Mouse (Mus musculus): ENCODE measurements around the gene Erg. TPM values are rescaled to one million over a fixed set of nuclear protein-coding genes. Genes with fewer than 3 reads are reported as not detected.

The Erg gene
- total RNA-seq (2012; rRNA removed) (0.34 and 0.42 TPM in 2 replicates), total RNA-seq (2014; rRNA removed) (0.07 and 0.11 TPM in 2 replicates), polyA plus RNA-seq (2012; ENCODE audit: insufficient read length, low read depth) (0.78 and 0.81 TPM in 2 replicates)

GRCm38 (mm10) chr16:95586311-95586602, at the start of gene Erg:
TSS of gene Erg (minus strand) at chr16:95586593.
- H3K4me3 ChIP-seq (replicated peaks in 1 of 3; ENCODE audit: low read depth in 2 of 3, low read length in 2 of 3, poor library complexity in 1 of 3), result no peak within 1 kb of the TSS
- H3K36me3 ChIP-seq (replicated peaks in 1 of 2; ENCODE audit: control insufficient read depth in 1 of 2, insufficient read depth in 1 of 2, low read length in 1 of 2), result no peaks in the 10 kb centered on the region
- H3K4me2 ChIP-seq (ENCODE audit: insufficient read depth, low read depth, poor library complexity, severe bottlenecking), result no peak within 1 kb of the TSS
- in situ Hi-C loops (cut with MboI; ENCODE audit: low pct_ligation_motif_present, low pct_unique_long_range_greater_than_20kb, low sequenced_read_pairs) (loop anchor here (25.0 kb wide), 1 partner anchor 399 kb away; no protein-coding TSS in a partner anchor), dilution Hi-C loops (cut with MboI; ENCODE audit: extremely low pct_ligation_motif_present, extremely low pct_unique_long_range_greater_than_20kb, low sequenced_read_pairs) (no loop called here)
- TF ChIP-seq USF1 (IDR thresholded peaks at IDR 0.05; ENCODE audit: low read depth, low read length) (no peak), GABPA (IDR thresholded peaks at IDR 0.05; ENCODE audit: insufficient replicate concordance, low read depth, low read length) (no peak), CHD2 (IDR thresholded peaks at IDR 0.05; ENCODE audit: low read length) (no peak), BHLHE40 (IDR thresholded peaks at IDR 0.05; ENCODE audit: low read depth, low read length) (no peak), RCOR1 (conservative IDR thresholded peaks at IDR 0.05; ENCODE audit: low read depth, low read length) (no peak), EP300 (IDR thresholded peaks at IDR 0.05; ENCODE audit: low read length) (no peak), MEF2A (IDR thresholded peaks at IDR 0.05; ENCODE audit: borderline replicate concordance, low read depth, low read length) (no peak)
- peaks cover 9% of the 10 kb centered on the region for H3K27me3 ChIP-seq (replicated peaks)
- H3K9me3 ChIP-seq (replicated peaks; ENCODE audit: low read length), result peaks cover 10% of the 10 kb centered on the region
- no peaks in the 10 kb centered on the region for H3K79me2 ChIP-seq (replicated peaks; ENCODE audit: control insufficient read depth, extremely low read depth, insufficient read depth, poor library complexity, severe bottlenecking)
- H3K27ac ChIP-seq (ENCODE audit: insufficient read depth, low read depth), result no peak within 1 kb of the TSS
- no peak for DNase-seq (ENCODE audit: extremely low read depth)
- peaks cover 0 to 6% of the 10 kb centered on the region in 2 experiments; a peak in 2 of 4 replicates for H3K4me1 ChIP-seq (ENCODE audit: control insufficient read depth in 1 of 2, insufficient read depth in 2 of 2)
- no peak within 1 kb of the TSS for H3K9ac ChIP-seq (ENCODE audit: insufficient read depth, low read depth)

GRCm38 (mm10) chr16:95631816-95632215, 45.4 kb upstream of the Erg start:
- Histone ChIP-seq H3K4me3 (replicated peaks in 1 of 3; ENCODE audit: low read depth in 2 of 3, low read length in 2 of 3, poor library complexity in 1 of 3) (no peak overlapping the region), H3K9ac (ENCODE audit: insufficient read depth, low read depth) (no peak overlapping the region), H3K4me1 (ENCODE audit: control insufficient read depth in 1 of 2, insufficient read depth in 2 of 2) (peaks cover 6 to 30% of the 10 kb centered on the region in 2 experiments), H3K27ac (ENCODE audit: insufficient read depth, low read depth) (no peak overlapping the region), H3K9me3 (replicated peaks; ENCODE audit: low read length) (no peaks in the 10 kb centered on the region), H3K27me3 (replicated peaks) (no peaks in the 10 kb centered on the region), H3K79me2 (replicated peaks; ENCODE audit: control insufficient read depth, extremely low read depth, insufficient read depth, poor library complexity, severe bottlenecking) (no peaks in the 10 kb centered on the region), H3K4me2 (ENCODE audit: insufficient read depth, low read depth, poor library complexity, severe bottlenecking) (0 out of 2 replicates have a peak overlapping the region, but pooled peaks have one; percentile 14), H3K36me3 (replicated peaks in 1 of 2; ENCODE audit: control insufficient read depth in 1 of 2, insufficient read depth in 1 of 2, low read length in 1 of 2) (no peaks in the 10 kb centered on the region)
- dilution Hi-C loops (cut with MboI; ENCODE audit: extremely low pct_ligation_motif_present, extremely low pct_unique_long_range_greater_than_20kb, low sequenced_read_pairs), result no loop called here
- in situ Hi-C loops (cut with MboI; ENCODE audit: low pct_ligation_motif_present, low pct_unique_long_range_greater_than_20kb, low sequenced_read_pairs), result no loop called here
- DNase-seq (ENCODE audit: extremely low read depth), result peak; percentile 81
- TF ChIP-seq MEF2A (IDR thresholded peaks at IDR 0.05; ENCODE audit: borderline replicate concordance, low read depth, low read length) (0 out of 2 replicates have a peak, but pooled peaks have one; percentile 22), BHLHE40 (IDR thresholded peaks at IDR 0.05; ENCODE audit: low read depth, low read length) (peak; percentile 50; the same call in 1 of the 2 replicates), NELFE (IDR thresholded peaks at IDR 0.05; ENCODE audit: low read depth, low read length) (no peak), EP300 (IDR thresholded peaks at IDR 0.05; ENCODE audit: low read length) (no peak), RAD21 (IDR thresholded peaks at IDR 0.05; ENCODE audit: low read depth, low read length) (no peak)

- DNase-seq (ENCODE audit: extremely low read depth), result no peak
- in situ Hi-C loops (cut with MboI; ENCODE audit: low pct_ligation_motif_present, low pct_unique_long_range_greater_than_20kb, low sequenced_read_pairs) (no loop called here), dilution Hi-C loops (cut with MboI; ENCODE audit: extremely low pct_ligation_motif_present, extremely low pct_unique_long_range_greater_than_20kb, low sequenced_read_pairs) (no loop called here)
- no peak overlapping the region for H3K4me3 ChIP-seq (replicated peaks in 1 of 3; ENCODE audit: low read depth in 2 of 3, low read length in 2 of 3, poor library complexity in 1 of 3)
- H3K27me3 ChIP-seq (replicated peaks), result no peaks in the 10 kb centered on the region
- no peak overlapping the region for H3K27ac ChIP-seq (ENCODE audit: insufficient read depth, low read depth)
- peaks cover 0 to 10% of the 10 kb centered on the region in 2 experiments; a peak in 2 of 4 replicates for H3K4me1 ChIP-seq (ENCODE audit: control insufficient read depth in 1 of 2, insufficient read depth in 2 of 2)
- H3K4me2 ChIP-seq (ENCODE audit: insufficient read depth, low read depth, poor library complexity, severe bottlenecking), result no peak overlapping the region
- no peak overlapping the region for H3K9ac ChIP-seq (ENCODE audit: insufficient read depth, low read depth)
- no peaks in the 10 kb centered on the region for H3K79me2 ChIP-seq (replicated peaks; ENCODE audit: control insufficient read depth, extremely low read depth, insufficient read depth, poor library complexity, severe bottlenecking)
- no peaks in the 10 kb centered on the region for H3K9me3 ChIP-seq (replicated peaks; ENCODE audit: low read length)
- 0 out of 2 replicates have a peak, but pooled peaks have one; percentile 23 for TF ChIP-seq HCFC1 (IDR thresholded peaks at IDR 0.05; ENCODE audit: low read depth, low read length)
- no peak for TF ChIP-seq MAZ (IDR thresholded peaks at IDR 0.05; ENCODE audit: low read depth, low read length)
- no peaks in the 10 kb centered on the region for H3K36me3 ChIP-seq (replicated peaks in 1 of 2; ENCODE audit: control insufficient read depth in 1 of 2, insufficient read depth in 1 of 2, low read length in 1 of 2)
Observed at GRCm38 (mm10) chr16:95623876-95624770, 37.7 kb upstream of the Erg start.
